Mouse (Mus musculus) olfactory bulb, adult 2 months (tissue): Measurements from ENCODE around the gene Ccdc184.

Experiments used
- CTCF ChIP-seq: fragments of 200-500 bp; IDR thresholded peaks from 2 replicates; pipeline ENCODE4 v1.5.1; 2012; ENCODE audit warnings: low read depth, mild to moderate bottlenecking, low read length, moderate library complexity; ENCODE audit not compliant: insufficient read depth
- POLR2A ChIP-seq: fragments of 200-500 bp; IDR thresholded peaks from 2 replicates; pipeline ENCODE4 v1.6.1; 2012; ENCODE audit warnings: mild to moderate bottlenecking, low read depth, low read length, moderate library complexity; ENCODE audit not compliant: insufficient read depth

DNA sequence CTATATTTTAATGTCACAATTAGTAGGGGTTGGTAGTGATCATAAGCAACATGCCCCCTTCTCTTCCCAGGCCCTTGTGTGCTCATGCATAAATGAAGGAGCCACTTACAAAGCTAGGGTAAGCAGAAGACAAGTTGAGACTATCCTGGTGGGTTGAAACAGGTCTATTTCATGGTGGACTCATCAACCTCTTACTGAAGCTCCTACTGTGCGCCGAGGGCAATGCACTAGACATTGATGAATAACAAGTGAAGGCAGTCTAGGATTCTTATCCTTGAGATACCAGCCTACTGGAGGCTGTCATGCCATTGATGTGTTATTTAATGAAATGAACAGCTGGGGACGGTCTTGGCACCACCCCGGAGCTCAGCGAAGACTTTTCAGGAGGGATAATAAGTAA lies 11.7 kb upstream of the Ccdc184 start:
- no peak for TF ChIP-seq POLR2A
- no peak for TF ChIP-seq CTCF
